Mouse (Mus musculus): ENCODE measurements at regions not wholly inside any gene's neighbourhood (a gene's known extent, or its start where the extent isn't known, plus 50 kb on each side); places are given as distances from the start of the nearest gene placed in this dataset.
A peak's percentile ranks its signal among the peaks of the same experiment; 100 is the strongest.

DNA sequence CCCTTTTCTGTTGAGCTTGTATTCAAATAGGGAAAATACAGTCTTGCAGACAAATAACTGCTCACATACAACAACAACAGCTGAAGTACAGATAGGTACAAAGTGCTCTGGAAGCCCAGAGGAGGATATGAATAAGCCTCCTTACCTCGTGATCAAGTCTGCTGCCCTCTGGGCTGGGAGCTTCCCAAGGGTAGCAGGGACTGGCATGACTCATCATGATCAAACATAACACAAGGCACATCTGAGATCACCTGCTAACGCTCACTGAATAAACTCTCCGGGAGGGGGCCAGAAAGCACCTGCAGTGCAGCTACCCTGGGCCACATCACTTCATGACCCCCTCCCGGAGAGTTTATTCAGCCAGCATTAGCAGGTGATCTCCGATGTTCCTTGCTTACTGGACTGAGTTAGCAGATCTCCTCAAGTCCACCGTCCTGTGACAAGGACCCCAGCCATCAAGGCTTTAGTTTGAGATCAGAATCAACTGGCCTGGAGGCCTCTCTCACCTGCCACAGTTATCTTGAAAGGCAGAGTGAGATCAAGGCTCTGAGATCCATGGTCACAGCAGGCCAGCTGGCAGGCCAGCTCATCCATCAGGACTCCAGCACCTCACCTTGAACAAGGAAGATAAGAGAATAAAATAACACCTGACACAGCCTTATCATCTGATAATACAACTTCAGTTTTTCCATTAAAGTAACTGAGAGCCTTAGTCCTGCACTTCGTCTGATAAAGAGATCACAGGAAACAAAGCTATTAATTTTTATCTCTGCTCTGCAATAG is 79.6 kb upstream of the Lpp start:
- ChIA-PET POLR2A (interaction anchor here (0.6 kb wide), 2 partner anchors 16 to 150 kb away, joined by 3 to 5 read pairs; no protein-coding TSS in a partner anchor), CTCF (interaction anchor here (0.7 to 1.3 kb wide), 4 partner anchors 14 to 330 kb away, joined by 3 to 4 read pairs (median 3); no protein-coding TSS in a partner anchor)
- in situ Hi-C loops (cut with MboI; ENCODE audit: low pct_unique_long_range_greater_than_20kb): no loop called here
- TF ChIP-seq CTCF (IDR thresholded peaks at IDR 0.05): no peak
- DNase-seq (ENCODE audit: low read depth, low spot score) (peak; percentile 57), ATAC-seq (peak; percentile 65)
- H3K27me3 ChIP-seq: no peaks in the 10 kb centered on the region

GRCm38 (mm10) chr16:24305391-24305790 is 87.9 kb upstream of the Lpp start:
- in situ Hi-C loops (cut with MboI; ENCODE audit: low pct_unique_long_range_greater_than_20kb): no loop called here
- ChIA-PET CTCF (interaction anchor here (0.8 kb wide), 1 partner anchor 10 kb away, joined by 4 read pairs; no protein-coding TSS in a partner anchor), POLR2A (no interaction called here)
- no peak for TF ChIP-seq CTCF (IDR thresholded peaks at IDR 0.05)
- H3K27me3 ChIP-seq: no peaks in the 10 kb centered on the region
- ATAC-seq: no peak
- DNase-seq (ENCODE audit: low read depth, low spot score): no peak

- ChIA-PET POLR2A (interaction anchor here (0.5 kb wide), 1 partner anchor 16 kb away, joined by 3 read pairs; no protein-coding TSS in a partner anchor), CTCF (no interaction called here)
- in situ Hi-C loops (cut with MboI; ENCODE audit: low pct_unique_long_range_greater_than_20kb): no loop called here
- no peak for TF ChIP-seq CTCF (IDR thresholded peaks at IDR 0.05)
- ATAC-seq (peak; percentile 17), DNase-seq (ENCODE audit: low read depth, low spot score) (no peak)
- no peaks in the 10 kb centered on the region for H3K27me3 ChIP-seq
Measured at GRCm38 (mm10) chr16:24296790-24297189, 96.5 kb upstream of the Lpp start.

DNA sequence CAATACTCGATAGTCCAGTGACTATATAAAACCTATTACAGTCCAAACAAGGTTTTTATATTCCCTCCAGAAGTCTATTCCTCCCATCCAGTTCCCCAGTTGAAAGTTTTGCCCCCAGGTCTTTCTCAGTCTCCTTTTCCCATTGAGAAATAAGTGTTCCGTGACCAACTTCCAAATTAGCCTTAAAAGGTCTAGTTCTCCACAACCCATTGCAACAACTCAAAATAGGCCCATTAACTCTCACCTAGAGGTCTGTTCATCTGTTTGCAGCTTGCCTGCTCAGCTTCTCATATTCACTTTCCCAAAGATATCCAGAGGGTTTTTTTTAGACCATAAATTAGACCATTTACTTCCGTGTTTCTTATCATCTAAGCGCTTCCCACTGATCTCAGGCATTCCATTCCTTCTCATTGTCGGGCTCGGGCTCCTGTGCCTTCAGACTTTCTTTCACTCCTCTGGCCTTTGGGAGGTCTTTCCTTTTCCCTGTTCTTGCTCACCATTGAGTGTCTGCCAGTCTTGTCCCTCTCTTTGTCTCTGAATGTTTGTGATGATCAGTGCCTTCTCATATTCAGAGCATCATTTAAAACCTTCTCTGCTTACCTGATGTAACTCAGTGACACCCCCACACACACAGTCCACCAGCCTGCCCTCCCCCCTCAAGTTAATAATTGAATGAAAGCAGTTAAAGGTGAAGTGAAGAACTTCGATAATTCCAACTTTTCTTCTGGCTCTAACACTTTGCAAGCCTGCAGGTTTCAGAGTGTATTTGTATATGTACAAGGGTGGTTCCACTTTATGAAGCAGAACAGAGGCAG is 97.5 kb upstream of the Lpp start:
- ATAC-seq: no peak
- CTCF ChIA-PET: no interaction called here
- no peak for DNase-seq (ENCODE audit: low read depth, low spot score)
- in situ Hi-C loops (cut with MboI; ENCODE audit: low pct_unique_long_range_greater_than_20kb): no loop called here
- no peak for TF ChIP-seq CTCF (IDR thresholded peaks at IDR 0.05)
- H3K27me3 ChIP-seq: no peaks in the 10 kb centered on the region
- POLR2A ChIA-PET: interaction anchor here (0.5 kb wide), 1 partner anchor 17 kb away, joined by 3 read pairs; no protein-coding TSS in a partner anchor

DNA sequence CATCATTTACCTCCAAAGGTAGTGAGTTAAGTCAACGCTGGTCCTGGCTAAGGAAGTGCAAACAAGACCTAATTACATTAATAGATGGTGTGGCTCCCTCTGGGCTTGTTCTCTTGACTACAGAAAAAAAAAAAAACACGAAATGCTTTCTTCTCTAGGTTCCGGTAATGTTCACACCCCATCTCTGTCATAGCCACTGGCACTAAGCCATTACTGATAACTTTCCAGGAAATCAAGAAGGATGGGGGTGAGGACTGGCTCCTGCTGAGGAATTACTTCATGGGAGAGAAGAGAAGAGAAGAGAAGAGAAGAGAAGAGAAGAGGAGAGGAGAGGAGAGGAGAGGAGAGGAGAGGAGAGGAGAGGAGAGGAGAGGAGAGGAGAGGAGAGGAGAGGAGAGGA is 109.1 kb upstream of the Lpp start:
- ATAC-seq: no peak
- H3K27me3 ChIP-seq: no peaks in the 10 kb centered on the region
- no peak for TF ChIP-seq CTCF (IDR thresholded peaks at IDR 0.05)
- ChIA-PET POLR2A (no interaction called here), CTCF (no interaction called here)
- in situ Hi-C loops (cut with MboI; ENCODE audit: low pct_unique_long_range_greater_than_20kb): no loop called here
- no peak for DNase-seq (ENCODE audit: low read depth, low spot score)

DNA sequence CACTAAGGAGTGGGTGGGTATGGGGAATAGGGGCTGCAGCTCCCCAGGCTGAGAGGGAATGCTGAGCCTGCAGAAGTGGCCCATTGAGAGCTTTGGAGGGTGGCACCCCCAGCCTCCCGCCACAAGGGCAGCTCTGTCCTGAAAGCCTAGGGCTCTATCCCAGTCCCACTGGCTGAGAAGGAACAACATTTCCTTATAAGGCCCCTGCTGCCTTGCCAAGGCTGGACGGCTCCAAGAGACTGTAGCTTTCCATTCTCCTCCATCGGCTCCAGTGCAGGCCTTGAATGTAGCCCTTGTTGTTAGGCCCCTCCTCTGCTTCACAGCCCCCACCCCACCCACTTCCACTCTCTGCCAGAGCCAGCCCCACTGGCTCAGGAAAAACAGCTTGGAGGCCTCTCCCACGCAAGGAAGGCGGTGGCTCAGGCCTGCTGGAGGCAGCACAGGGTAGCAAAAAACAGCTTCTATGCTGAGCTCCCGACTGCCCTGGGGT is 111.1 kb upstream of the Lpp start:
- ATAC-seq (no peak), DNase-seq (ENCODE audit: low read depth, low spot score) (no peak)
- in situ Hi-C loops (cut with MboI; ENCODE audit: low pct_unique_long_range_greater_than_20kb): no loop called here
- no peak for TF ChIP-seq CTCF (IDR thresholded peaks at IDR 0.05)
- no peaks in the 10 kb centered on the region for H3K27me3 ChIP-seq
- POLR2A ChIA-PET: no interaction called here
- CTCF ChIA-PET: interaction anchor here (0.8 kb wide), 1 partner anchor 11 kb away, joined by 3 read pairs; no protein-coding TSS in a partner anchor

DNA sequence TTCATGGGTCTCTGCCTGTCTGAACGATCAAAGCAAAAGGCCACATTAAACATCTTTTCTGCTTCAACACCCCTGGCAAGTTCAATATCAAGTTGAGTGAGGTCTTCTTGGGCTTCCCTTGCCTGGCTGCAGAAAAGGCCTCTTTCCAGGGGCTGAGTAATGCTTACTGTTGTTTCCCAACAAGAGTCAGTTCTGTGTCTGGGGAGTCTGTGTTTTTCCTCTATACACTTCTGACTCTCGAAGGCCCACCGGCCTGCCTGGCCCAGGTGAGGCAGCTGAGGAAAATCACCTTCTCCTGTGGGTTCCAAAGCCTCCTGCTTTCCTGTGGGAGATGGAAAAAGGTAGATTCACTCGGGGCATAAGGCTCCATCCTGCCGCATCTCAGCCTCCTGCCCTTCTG is 111.7 kb upstream of the Lpp start:
- no peak for DNase-seq (ENCODE audit: low read depth, low spot score)
- no peak for ATAC-seq
- CTCF ChIA-PET: no interaction called here
- TF ChIP-seq CTCF (IDR thresholded peaks at IDR 0.05): no peak
- H3K27me3 ChIP-seq: no peaks in the 10 kb centered on the region
- POLR2A ChIA-PET: no interaction called here
- in situ Hi-C loops (cut with MboI; ENCODE audit: low pct_unique_long_range_greater_than_20kb): no loop called here

DNA sequence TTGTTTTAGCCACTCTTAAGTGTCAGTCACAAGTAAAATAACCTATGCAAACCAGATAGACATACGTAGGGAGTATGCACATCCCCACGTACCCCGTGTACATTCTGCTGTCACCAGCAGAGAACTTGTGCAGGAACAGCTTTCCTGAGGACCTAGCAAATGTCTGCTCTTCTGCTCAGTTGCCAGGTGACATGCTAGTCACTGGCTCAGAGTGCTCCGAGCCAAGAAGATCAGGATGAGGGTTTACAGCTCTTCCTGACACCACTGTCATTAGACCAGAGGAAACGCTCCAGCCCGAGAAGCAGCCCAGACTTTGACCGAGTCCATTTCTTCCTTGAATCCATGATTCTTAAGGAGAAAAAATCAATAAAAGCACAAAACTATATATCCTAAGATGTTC is 115.5 kb upstream of the Lpp start:
- ChIA-PET CTCF (no interaction called here), POLR2A (no interaction called here)
- no peak for DNase-seq (ENCODE audit: low read depth, low spot score)
- no peak for ATAC-seq
- no peak for TF ChIP-seq CTCF (IDR thresholded peaks at IDR 0.05)
- in situ Hi-C loops (cut with MboI; ENCODE audit: low pct_unique_long_range_greater_than_20kb): no loop called here
- H3K27me3 ChIP-seq: no peaks in the 10 kb centered on the region

GRCm38 (mm10) chr16:24262701-24263100 is 130.6 kb upstream of the Lpp start:
- no peak for ATAC-seq
- no peak for TF ChIP-seq CTCF (IDR thresholded peaks at IDR 0.05)
- ChIA-PET POLR2A (no interaction called here), CTCF (no interaction called here)
- in situ Hi-C loops (cut with MboI; ENCODE audit: low pct_unique_long_range_greater_than_20kb): no loop called here
- no peaks in the 10 kb centered on the region for H3K27me3 ChIP-seq
- no peak for DNase-seq (ENCODE audit: low read depth, low spot score)

DNA sequence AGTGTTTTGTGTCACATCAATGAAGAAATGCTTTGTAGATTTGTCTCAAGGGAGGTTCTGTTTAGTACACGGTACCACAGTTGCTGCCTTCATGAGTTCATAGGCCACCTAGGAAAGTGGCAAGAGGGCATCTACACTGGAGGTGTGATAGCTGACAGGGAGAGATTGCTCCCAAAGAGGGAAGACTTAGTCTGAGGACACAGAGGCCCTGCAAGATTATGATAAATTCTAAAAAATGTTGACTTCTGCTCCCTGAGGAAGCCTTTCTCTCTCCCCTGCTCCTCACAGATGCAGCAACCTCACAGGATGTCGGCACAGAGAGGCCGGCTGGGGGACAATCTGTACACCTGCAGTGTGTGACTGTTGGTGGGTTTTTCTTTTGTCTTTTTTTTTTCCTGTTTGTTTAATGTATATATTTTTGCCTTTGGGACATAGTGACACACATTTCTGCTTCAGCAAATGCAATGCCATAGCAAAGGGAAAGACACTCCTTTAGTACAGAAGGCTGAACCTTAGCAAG is 133.5 kb upstream of the Lpp start:
- POLR2A ChIA-PET: no interaction called here
- ATAC-seq: no peak
- TF ChIP-seq CTCF (IDR thresholded peaks at IDR 0.05): no peak
- DNase-seq (ENCODE audit: low read depth, low spot score): no peak
- no peaks in the 10 kb centered on the region for H3K27me3 ChIP-seq
- CTCF ChIA-PET: no interaction called here
- in situ Hi-C loops (cut with MboI; ENCODE audit: low pct_unique_long_range_greater_than_20kb): no loop called here

DNA sequence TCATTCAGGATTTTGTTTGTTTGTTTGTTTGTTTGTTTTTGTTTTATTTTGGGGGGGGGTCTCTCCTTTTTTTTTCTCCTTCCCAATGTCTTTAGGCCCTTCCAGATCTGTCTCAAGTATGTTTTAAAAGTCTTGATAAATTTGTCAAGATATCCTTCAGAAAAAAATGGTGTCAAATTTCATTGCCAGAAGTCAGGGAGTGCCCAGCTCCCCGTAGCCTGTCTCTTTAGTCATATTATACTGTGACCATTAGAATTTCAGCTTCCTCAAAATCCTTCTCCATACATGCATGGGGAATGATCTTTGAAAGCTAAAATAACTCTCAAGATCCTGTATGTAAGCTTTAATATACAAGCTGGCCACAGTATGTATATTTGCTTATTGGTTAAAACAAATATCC is 134.3 kb upstream of the Lpp start:
- in situ Hi-C loops (cut with MboI; ENCODE audit: low pct_unique_long_range_greater_than_20kb): no loop called here
- ChIA-PET CTCF (interaction anchor here (1.8 kb wide), 1 partner anchor 267 kb away, joined by 3 read pairs; no protein-coding TSS in a partner anchor), POLR2A (no interaction called here)
- DNase-seq (ENCODE audit: low read depth, low spot score) (no peak), ATAC-seq (no peak)
- no peaks in the 10 kb centered on the region for H3K27me3 ChIP-seq
- TF ChIP-seq CTCF (IDR thresholded peaks at IDR 0.05): no peak

Measured in Patski (cell line).